Mouse (Mus musculus): ENCODE data around the gene Catsper4.
A peak's percentile ranks its signal among the peaks of the same experiment; 100 is the strongest.

The Catsper4 gene

DNA sequence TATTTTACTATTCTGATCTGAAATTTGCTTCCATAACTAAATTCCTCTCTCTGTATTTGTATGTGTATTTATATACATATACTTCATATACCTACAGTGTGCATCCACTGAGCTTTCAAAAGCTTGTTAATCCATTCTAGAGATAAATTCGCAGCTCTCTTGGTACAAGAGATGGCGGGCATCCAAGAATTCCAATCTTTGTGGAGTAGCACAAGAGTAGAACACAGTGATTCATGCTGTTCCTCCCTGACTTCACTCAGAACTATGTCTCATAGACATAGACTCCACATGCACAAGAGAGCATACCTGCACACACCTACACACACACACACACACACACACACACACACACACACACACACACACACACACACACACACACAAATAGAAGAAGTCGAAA lies 54.8 kb downstream of the Catsper4 start:
- no peak for DNase-seq (ENCODE audit: low read depth, low spot score)
- Histone ChIP-seq H3K36me3 (ENCODE audit: control insufficient read depth, insufficient read depth, low read length, poor library complexity, severe bottlenecking) (peaks cover 2% of the 10 kb centered on the region; the same call in 1 of the 2 replicates), H3K27me3 (ENCODE audit: control insufficient read depth, insufficient read depth, low read length, poor library complexity, severe bottlenecking) (no peaks in the 10 kb centered on the region)

GRCm38 (mm10) chr4:134166906-134167305 lies 60.3 kb downstream of the Catsper4 start:
- H3K27me3 ChIP-seq (ENCODE audit: control insufficient read depth, insufficient read depth, low read length, poor library complexity, severe bottlenecking): no peaks in the 10 kb centered on the region
- H3K36me3 ChIP-seq (ENCODE audit: control insufficient read depth, insufficient read depth, low read length, poor library complexity, severe bottlenecking): peaks cover 3% of the 10 kb centered on the region; the same call in 1 of the 2 replicates
- DNase-seq (ENCODE audit: low read depth, low spot score): peak; percentile 57

DNA sequence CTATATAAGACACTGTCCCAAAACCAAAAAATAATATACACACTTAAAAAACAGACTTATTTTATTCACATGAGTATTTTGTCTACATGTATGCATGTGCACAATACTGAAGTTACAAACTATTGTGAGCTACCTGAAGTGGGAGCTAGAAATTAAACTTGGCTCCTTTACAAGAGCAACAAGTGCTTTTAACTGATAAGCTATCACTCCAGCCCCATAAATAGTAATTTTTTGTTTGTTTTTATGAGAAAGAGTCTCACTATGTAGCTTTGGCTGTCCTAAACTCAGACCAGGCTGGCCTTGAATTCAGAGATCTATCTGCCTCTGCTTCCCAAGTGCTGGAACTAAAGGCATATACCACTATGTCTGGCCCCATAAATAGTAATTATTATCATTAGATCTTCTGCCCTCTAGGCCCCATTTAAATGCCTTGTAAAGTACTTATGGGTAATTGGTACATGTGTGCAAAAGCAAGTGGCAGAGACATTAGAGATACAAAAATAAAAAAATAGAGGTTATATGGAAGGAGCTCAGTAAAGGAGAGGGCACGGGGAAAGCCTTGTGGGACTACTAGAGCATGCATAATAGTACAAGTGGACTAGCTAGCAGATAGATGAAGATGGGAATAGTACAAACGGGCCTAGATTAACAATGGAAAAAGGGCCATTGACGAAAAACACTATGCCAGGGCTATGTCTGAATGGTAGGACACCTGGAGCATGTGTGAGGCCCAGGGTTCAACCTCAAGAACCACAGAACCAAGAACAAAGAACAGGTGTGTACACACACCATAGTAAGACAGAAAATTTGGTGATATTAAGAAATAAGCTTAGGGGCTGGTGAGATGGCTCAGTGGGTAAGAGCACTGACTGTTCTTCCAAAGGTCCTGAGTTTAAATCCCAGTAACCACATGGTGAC lies 61.4 kb downstream of the Catsper4 start:
- no peaks in the 10 kb centered on the region for H3K27me3 ChIP-seq (ENCODE audit: control insufficient read depth, insufficient read depth, low read length, poor library complexity, severe bottlenecking)
- H3K36me3 ChIP-seq (ENCODE audit: control insufficient read depth, insufficient read depth, low read length, poor library complexity, severe bottlenecking): peaks cover 3% of the 10 kb centered on the region; the same call in 1 of the 2 replicates
- DNase-seq (ENCODE audit: low read depth, low spot score): peak; percentile 28

DNA sequence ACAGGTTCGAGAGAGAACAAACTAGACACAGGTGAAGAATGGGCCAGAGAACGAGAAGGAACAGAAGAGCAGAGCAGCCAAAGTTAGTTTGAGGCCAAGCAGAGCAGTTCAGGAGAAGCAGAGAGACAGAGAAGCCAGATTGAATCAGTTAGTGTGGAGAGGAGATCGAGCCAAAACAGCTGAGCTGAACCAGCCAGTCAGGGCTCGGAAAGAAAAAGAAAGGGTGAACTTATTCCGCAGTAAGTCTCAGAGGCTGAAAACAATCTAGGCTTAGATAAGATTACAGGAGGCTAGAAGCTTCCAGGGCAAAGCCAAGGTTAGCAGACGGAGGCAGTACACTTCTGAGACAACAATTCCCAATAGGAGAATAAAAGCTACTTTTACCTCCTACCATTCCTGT lies 62.2 kb downstream of the Catsper4 start:
- peaks cover 3% of the 10 kb centered on the region; the same call in 1 of the 2 replicates for H3K36me3 ChIP-seq (ENCODE audit: control insufficient read depth, insufficient read depth, low read length, poor library complexity, severe bottlenecking)
- DNase-seq (ENCODE audit: low read depth, low spot score): peak; percentile 16
- no peaks in the 10 kb centered on the region for H3K27me3 ChIP-seq (ENCODE audit: control insufficient read depth, insufficient read depth, low read length, poor library complexity, severe bottlenecking)

GRCm38 (mm10) chr4:134164591-134164990 lies 62.6 kb downstream of the Catsper4 start:
- H3K36me3 ChIP-seq (ENCODE audit: control insufficient read depth, insufficient read depth, low read length, poor library complexity, severe bottlenecking): peaks cover 3% of the 10 kb centered on the region; the same call in 1 of the 2 replicates
- DNase-seq (ENCODE audit: low read depth, low spot score): no peak
- H3K27me3 ChIP-seq (ENCODE audit: control insufficient read depth, insufficient read depth, low read length, poor library complexity, severe bottlenecking): no peaks in the 10 kb centered on the region

Measured in splenic B cell, adult 2 months (primary cell).